Mouse (Mus musculus) heart, postnatal 0 days (tissue): ENCODE data around the gene Rfx2. TPM values are rescaled to one million over a fixed set of nuclear protein-coding genes. Genes with fewer than 3 reads are reported as not detected.

Experiments
- ATAC-seq: fragments of 200-750 bp; cut with Nextera tagmentation; 2 replicates; pipeline ENCODE4 v1.8.0; 2017; ENCODE audit warnings: low read depth, moderate number of reproducible peaks, moderate library complexity; ENCODE audit not compliant: insufficient read depth
- DNase-seq: peaks from one replicate; pipeline ENCODE4 v3.0.0-alpha.2; 2016; ENCODE audit warnings: low spot score
- H3K27ac ChIP-seq: fragments of 300-500 bp; sonication (generic); 2 replicates; pipeline ENCODE4 v1.5.1; 2014; ENCODE audit warnings: low read depth, mild to moderate bottlenecking
- H3K27me3 ChIP-seq: fragments of 300-500 bp; sonication (generic); 2 replicates; pipeline ENCODE4 v1.6.1; 2014; ENCODE audit warnings: low read length, mixed read lengths; ENCODE audit not compliant: control insufficient read depth, insufficient read depth
- H3K36me3 ChIP-seq: fragments of 300-500 bp; sonication (generic); replicated peaks from 2 replicates; pipeline ENCODE4 v1.6.1; 2014; ENCODE audit warnings: low read length, mixed read lengths; ENCODE audit not compliant: control insufficient read depth, insufficient read depth
- H3K4me1 ChIP-seq: fragments of 300-500 bp; sonication (generic); 2 replicates; pipeline ENCODE4 v1.6.1; 2014; ENCODE audit warnings: antibody characterized with exemption; ENCODE audit not compliant: control insufficient read depth, insufficient read depth
- H3K4me2 ChIP-seq: fragments of 300-500 bp; sonication (generic); 2 replicates; pipeline ENCODE4 v1.6.1; 2014; ENCODE audit warnings: low read depth, mild to moderate bottlenecking, low read length, moderate library complexity
- H3K4me3 ChIP-seq: fragments of 300-500 bp; sonication (generic); 2 replicates; pipeline ENCODE4 v1.5.1; 2014; ENCODE audit warnings: low read depth, low read length
- H3K9ac ChIP-seq: fragments of 300-500 bp; sonication (generic); replicated peaks from 2 replicates; pipeline ENCODE4 v1.6.1; 2014; ENCODE audit warnings: low read depth, low read length, mixed read lengths
- H3K9me3 ChIP-seq: fragments of 300-500 bp; sonication (generic); replicated peaks from 2 replicates; pipeline ENCODE4 v1.6.1; 2016; ENCODE audit warnings: low read length; ENCODE audit not compliant: control insufficient read depth
- CTCF ChIP-seq: IDR thresholded peaks from 2 replicates; pipeline ENCODE4 v1.5.1; 2016; ENCODE audit warnings: antibody characterized with exemption, control low read depth, low read depth
- EP300 ChIP-seq: IDR thresholded peaks from 2 replicates; pipeline ENCODE4 v1.6.1; 2016; ENCODE audit warnings: antibody characterized with exemption, low read depth
- WGBS: fragments of 180-500 bp; shearing (Covaris S2); extraction: QIAGEN DNeasy Blood & Tissue Kit; methylation state at CpG from one replicate; pipeline ENCODE4 v1.1.7; 2014; 5-methylcytosine and 5-hydroxymethylcytosine counted together
- polyA plus RNA-seq: library from polyadenylated mRNA; unstranded; fragments of >200 nt; fragmentation: Nextera tagmentation; extraction: Ambion mirVana; gene quantifications from 2 replicates; pipeline ENCODE4 v1.2.1, GENCODE M21; 2015
- total RNA-seq: library from RNA; depleted of rRNA; stranded (reverse); fragments of >200 nt; gene quantifications from 2 replicates; pipeline ENCODE4 v1.2.3, GENCODE M21; 2014; ENCODE audit warnings: low replicate concordance

Gene Rfx2
- total and polyA plus RNA-seq, 2 experiments from 2014 or later, result 3.5 to 17.9 TPM

- H3K9me3 ChIP-seq, result no peaks in the 10 kb centered on the region
- no peak overlapping the region for H3K27ac ChIP-seq
- H3K4me2 ChIP-seq, result no peak overlapping the region
- no peak for TF ChIP-seq EP300
- no peak for TF ChIP-seq CTCF
- no peak overlapping the region for H3K9ac ChIP-seq
- no peaks in the 10 kb centered on the region for H3K36me3 ChIP-seq
- peaks cover 12% of the 10 kb centered on the region for H3K4me1 ChIP-seq
- no peaks in the 10 kb centered on the region for H3K27me3 ChIP-seq
- no peak overlapping the region for H3K4me3 ChIP-seq
- 44% methylated on average over 5 of the region's 5 CpGs for WGBS
- DNase-seq, result no peak
- ATAC-seq, result no peak
These were observed 86.6 kb downstream of the Rfx2 start for GRCm38 (mm10) chr17:56744173-56744572.

GRCm38 (mm10) chr17:56740788-56741160 is 90.0 kb downstream of the Rfx2 start:
- ATAC-seq, result peak; percentile 22; the same call in 1 of the 2 replicates
- no peaks in the 10 kb centered on the region for H3K36me3 ChIP-seq
- WGBS, result 37% methylated on average over 17 of the region's 17 CpGs
- no peak overlapping the region for H3K9ac ChIP-seq
- no peak overlapping the region for H3K4me2 ChIP-seq
- H3K27me3 ChIP-seq, result no peaks in the 10 kb centered on the region
- DNase-seq, result no peak
- no peak overlapping the region for H3K4me3 ChIP-seq
- peaks cover 17% of the 10 kb centered on the region for H3K4me1 ChIP-seq
- no peak for TF ChIP-seq CTCF
- TF ChIP-seq EP300, result no peak
- H3K9me3 ChIP-seq, result no peaks in the 10 kb centered on the region
- peak overlapping the region; percentile 77 for H3K27ac ChIP-seq

GRCm38 (mm10) chr17:56740118-56740787 is 90.6 kb downstream of the Rfx2 start:
- Histone ChIP-seq H3K27me3 (no peaks in the 10 kb centered on the region), H3K36me3 (no peaks in the 10 kb centered on the region), H3K9ac (no peak overlapping the region), H3K9me3 (no peaks in the 10 kb centered on the region), H3K4me1 (peaks cover 17% of the 10 kb centered on the region), H3K4me3 (no peak overlapping the region), H3K27ac (peak overlapping the region; percentile 77), H3K4me2 (no peak overlapping the region)
- ATAC-seq (peak; percentile 95), DNase-seq (peak; percentile 86)
- 25% methylated on average over 17 of the region's 17 CpGs for WGBS
- TF ChIP-seq EP300 (no peak), CTCF (no peak)

GRCm38 (mm10) chr17:56738221-56738620 is 92.6 kb downstream of the Rfx2 start:
- no peak overlapping the region for H3K4me3 ChIP-seq
- no peak overlapping the region for H3K27ac ChIP-seq
- peaks cover 17% of the 10 kb centered on the region for H3K4me1 ChIP-seq
- no peak overlapping the region for H3K4me2 ChIP-seq
- H3K9me3 ChIP-seq, result no peaks in the 10 kb centered on the region
- ATAC-seq (no peak), DNase-seq (no peak)
- no peak overlapping the region for H3K9ac ChIP-seq
- H3K36me3 ChIP-seq, result no peaks in the 10 kb centered on the region
- WGBS, result 77% methylated on average over 10 of the region's 10 CpGs
- H3K27me3 ChIP-seq, result no peaks in the 10 kb centered on the region
- TF ChIP-seq CTCF, result no peak
- TF ChIP-seq EP300, result no peak

- H3K27me3 ChIP-seq, result no peaks in the 10 kb centered on the region
- no peak overlapping the region for H3K4me3 ChIP-seq
These were observed 94.3 kb downstream of the Rfx2 start for GRCm38 (mm10) chr17:56736534-56736933.

GRCm38 (mm10) chr17:56729656-56730055 is 101.2 kb downstream of the Rfx2 start:
- Histone ChIP-seq H3K27ac (no peak overlapping the region), H3K36me3 (no peaks in the 10 kb centered on the region), H3K4me1 (peaks cover 18% of the 10 kb centered on the region), H3K27me3 (no peaks in the 10 kb centered on the region), H3K9me3 (no peaks in the 10 kb centered on the region), H3K9ac (no peak overlapping the region), H3K4me2 (no peak overlapping the region), H3K4me3 (no peak overlapping the region)
- TF ChIP-seq EP300 (no peak), CTCF (no peak)
- 50% methylated on average over 2 of the region's 2 CpGs for WGBS
- ATAC-seq (no peak), DNase-seq (no peak)

More at GRCm38 (mm10) chr17:56736534-56736933, 94.3 kb downstream of the Rfx2 start:
- no peak overlapping the region for H3K9ac ChIP-seq
- H3K27ac ChIP-seq, result no peak overlapping the region
- no peak overlapping the region for H3K4me2 ChIP-seq
- no peaks in the 10 kb centered on the region for H3K36me3 ChIP-seq
- peaks cover 17% of the 10 kb centered on the region for H3K4me1 ChIP-seq
- DNase-seq, result no peak
- no peaks in the 10 kb centered on the region for H3K9me3 ChIP-seq
- 47% methylated on average over 8 of the region's 8 CpGs for WGBS
- TF ChIP-seq EP300 (no peak), CTCF (no peak)
- no peak for ATAC-seq
